Mouse (Mus musculus) heart, embryonic 10.5 days (tissue): Measurements from ENCODE around the gene Smco3. TPM values are rescaled to one million over a fixed set of nuclear protein-coding genes. Genes with fewer than 3 reads are reported as not detected.

ENCODE experiments used
- microRNA-seq: library from miRNA; unstranded; fragments of <30 nt; microRNA quantifications from one replicate; pipeline ENCODE4, GENCODE M21; 2017
- polyA plus RNA-seq: library from polyadenylated mRNA; unstranded; fragments of >200 nt; fragmentation: Nextera tagmentation; extraction: Ambion mirVana; gene quantifications from 2 replicates; pipeline ENCODE4 v1.2.1, GENCODE M21; 2016

The Smco3 gene
- polyA plus RNA-seq, 1 experiment from 2014 or later, result not detected

Small RNA genes lying within 50 kb of the gene (microRNA-seq; reads per million reads assigned to microRNA genes)
- not detected for gene Gm44364

Other genes with a start within 250 kb of the Smco3 start
- gene Plbd1, start 173.5 kb downstream of the Smco3 start, polyA plus RNA-seq, result 3.1 and 6.0 TPM in 2 replicates
- 0.10 TPM in 1 of 2 replicates, not detected in the other for gene Gucy2c, start 53.7 kb downstream of the Smco3 start, polyA plus RNA-seq
- gene Hist4h4, start 31.0 kb downstream of the Smco3 start, polyA plus RNA-seq, result 0.25 and 0.63 TPM in 2 replicates
- gene H2afj, start 27.2 kb downstream of the Smco3 start, polyA plus RNA-seq, result 81.5 and 88.2 TPM in 2 replicates
- 2.4 and 2.7 TPM in 2 replicates for gene BC049715, start 7.8 kb downstream of the Smco3 start, polyA plus RNA-seq
- 111 and 120 TPM in 2 replicates for gene Wbp11, start 7.2 kb downstream of the Smco3 start, polyA plus RNA-seq
- 12.8 and 15.8 TPM in 2 replicates for gene Art4, start 22.3 kb upstream of the Smco3 start, polyA plus RNA-seq
- gene Mgp, start 40.4 kb upstream of the Smco3 start, polyA plus RNA-seq, result 10.7 and 12.2 TPM in 2 replicates
- 0.55 and 0.73 TPM in 2 replicates for gene Erp27, start 86.7 kb upstream of the Smco3 start, polyA plus RNA-seq
- not detected in 2 replicates for gene Pde6h, start 88.4 kb upstream of the Smco3 start, polyA plus RNA-seq
- gene Arhgdib, start 106.4 kb upstream of the Smco3 start, polyA plus RNA-seq, result 105 and 111 TPM in 2 replicates